Mouse (Mus musculus) thymus, postnatal 36 days (tissue): Measurements from ENCODE around the gene Diaph2.
"Not testable (repeated sequence)": the region's sequence is repeated elsewhere in the genome, so short reads cannot be mapped to it uniquely, and the experiment has no call there.

Experiments
- DNase-seq, 2 experiments: peaks; one replicate each; pipeline ENCODE4 v3.0.0; 2022; ENCODE audit warnings: mixed read lengths in 2 of 2

Diaph2 gene

DNA sequence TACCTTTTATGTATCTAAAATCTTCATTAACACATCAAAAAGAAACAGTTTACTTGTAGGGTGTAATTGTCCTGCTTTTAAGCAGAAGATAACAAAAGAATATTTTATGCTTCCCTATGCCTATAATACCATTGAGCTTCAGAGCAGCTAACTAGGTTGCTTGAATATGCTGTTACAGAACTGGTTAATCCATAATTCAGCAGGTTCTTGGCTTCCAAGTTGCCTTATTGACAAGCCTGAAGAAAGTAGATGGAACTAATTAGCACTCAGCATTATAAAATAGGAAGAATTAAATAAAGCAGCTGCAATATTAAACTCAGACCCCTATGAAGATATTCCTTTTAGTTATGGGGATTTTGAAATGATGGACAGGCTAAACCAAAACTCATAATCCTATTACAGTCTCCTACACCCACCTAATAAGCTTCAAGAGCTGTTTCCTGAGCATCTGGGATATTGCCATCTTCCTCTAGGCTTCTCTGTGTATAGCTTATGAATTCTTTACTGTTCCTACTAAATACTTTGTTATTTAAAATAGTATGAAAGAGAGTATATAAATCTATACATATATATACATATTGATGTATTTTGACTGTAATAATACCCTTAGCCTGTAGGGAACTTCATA is 601.4 kb downstream of the Diaph2 start:
- no peak for DNase-seq

- DNase-seq: no peak
Measured at GRCm38 (mm10) chrX:130351480-130351879, 601.9 kb downstream of the Diaph2 start.

- DNase-seq: no peak
Measured at GRCm38 (mm10) chrX:130393508-130394145, 644.1 kb downstream of the Diaph2 start.

DNA sequence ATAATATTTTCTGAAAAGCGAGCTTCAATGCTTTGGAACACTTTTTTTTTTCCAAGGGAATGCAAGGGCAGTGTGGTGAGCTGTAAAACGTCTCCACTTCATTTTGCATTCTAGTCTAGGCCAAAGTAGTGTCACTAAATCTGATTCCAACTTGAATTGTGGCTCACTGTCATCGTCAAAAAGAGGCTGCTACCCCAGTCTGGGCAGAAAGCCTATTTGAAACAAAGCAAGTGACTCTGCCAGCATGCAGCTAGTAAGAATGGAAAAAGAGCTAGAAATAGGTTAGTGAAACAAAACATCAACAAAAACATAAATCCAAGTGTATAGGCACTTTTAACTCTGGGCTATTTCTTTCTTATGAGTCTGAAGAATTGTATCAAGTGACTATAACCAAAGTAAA is 653.7 kb downstream of the Diaph2 start:
- no peak for DNase-seq

DNA sequence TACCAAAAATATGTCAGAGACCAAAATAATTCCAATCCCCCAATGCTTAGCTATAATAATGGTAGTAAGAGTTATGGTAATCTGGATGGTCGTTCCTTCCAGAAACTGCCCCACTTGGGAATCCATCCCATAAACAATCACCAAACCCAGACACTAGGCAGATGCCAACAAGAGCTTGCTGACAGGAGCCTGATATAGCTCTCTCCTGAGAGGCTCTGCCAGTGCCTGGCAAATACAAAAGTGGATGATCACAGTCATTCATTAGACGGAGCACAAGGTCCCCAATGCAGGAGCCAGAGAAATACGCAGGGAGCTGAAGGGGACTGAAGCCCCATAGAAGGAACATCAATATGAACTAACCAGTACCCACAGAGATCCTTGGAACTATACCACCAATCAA is 657.9 kb downstream of the Diaph2 start:
- not testable (repeated sequence) for DNase-seq

DNA sequence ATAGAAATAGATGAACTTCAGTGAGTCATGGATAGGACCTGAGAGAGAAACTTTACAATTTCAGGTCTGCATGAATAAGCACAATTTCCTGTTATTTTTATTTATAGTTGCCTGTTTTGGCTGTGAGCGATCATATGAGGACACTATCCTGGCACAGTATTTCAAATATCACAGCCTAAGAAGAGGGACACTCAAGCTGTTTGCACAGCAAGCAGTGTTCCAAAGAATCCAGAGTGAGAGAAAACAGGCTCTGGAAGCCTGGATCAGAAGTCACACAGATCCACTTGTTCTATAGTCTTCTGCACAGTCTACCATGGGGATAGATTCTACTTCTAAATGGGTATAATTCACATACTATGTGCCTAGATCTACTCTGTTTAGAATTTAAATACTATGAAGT is 659.4 kb downstream of the Diaph2 start:
- no peak for DNase-seq

GRCm38 (mm10) chrX:130423134-130423533 is 673.6 kb downstream of the Diaph2 start:
- DNase-seq: no peak

GRCm38 (mm10) chrX:130451822-130452487 is 702.4 kb downstream of the Diaph2 start:
- no peak for DNase-seq

GRCm38 (mm10) chrX:130452488-130452823 is 702.9 kb downstream of the Diaph2 start:
- DNase-seq: no peak

- DNase-seq: no peak
Measured at GRCm38 (mm10) chrX:130473133-130473532, 723.6 kb downstream of the Diaph2 start.

- no peak for DNase-seq
Measured at GRCm38 (mm10) chrX:130480877-130481276, 731.3 kb downstream of the Diaph2 start.

DNA sequence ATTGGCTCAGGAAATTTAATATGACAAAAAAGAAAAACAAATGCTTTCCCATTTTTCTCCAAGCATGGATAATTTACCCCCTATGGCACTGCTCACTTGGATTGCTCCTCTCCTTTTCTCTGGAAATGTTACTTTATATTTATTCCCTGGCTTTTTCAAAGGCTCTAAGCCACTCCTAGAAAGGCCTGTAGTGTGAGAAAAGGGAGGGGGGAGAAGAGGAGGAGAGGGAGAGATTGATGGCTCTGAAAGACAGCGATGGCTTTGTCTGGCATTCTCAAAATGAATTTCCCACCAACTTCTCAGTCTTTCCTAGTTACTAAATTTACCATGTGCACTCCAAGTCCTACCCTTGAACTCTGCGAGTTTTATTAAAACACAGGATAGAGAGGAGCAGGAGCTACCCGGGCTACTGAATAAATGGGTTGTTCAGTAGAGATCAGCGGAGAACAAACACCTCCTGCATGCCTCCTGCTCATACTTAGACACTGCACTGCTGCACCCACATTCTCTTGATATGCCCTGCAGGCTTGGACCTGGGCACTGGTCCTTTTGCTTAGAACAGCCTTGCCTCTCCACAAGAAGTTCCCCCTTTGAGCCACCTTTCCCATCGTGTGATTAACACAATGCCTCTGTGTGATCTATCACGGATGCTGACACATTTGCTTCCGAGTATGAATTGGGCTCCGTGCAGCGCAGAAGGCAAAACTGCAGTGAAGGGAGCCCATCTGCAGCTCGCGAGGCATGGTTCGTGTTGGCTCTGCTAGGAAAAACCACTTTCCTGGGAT is 753.3 kb downstream of the Diaph2 start:
- DNase-seq: no peak

- DNase-seq: no peak
Measured at GRCm38 (mm10) chrX:130503465-130503860, 753.9 kb downstream of the Diaph2 start.

GRCm38 (mm10) chrX:130505626-130506025 is 756.1 kb downstream of the Diaph2 start:
- no peak for DNase-seq
